Comparison of ENCODE assay signal across 12 mouse cellular contexts in genomic region chr10:61610650-61611235, GRCm38 (mm10). TPM values are rescaled to one million over a fixed set of nuclear protein-coding genes. Genes with fewer than 3 reads are reported as not detected.
DNase-seq lines count a peak whose midpoint lies in the region; ATAC-seq and TF ChIP-seq lines count a peak whose summit lies in the region.
"Had no signal": no experiment of that assay in that cellular context is flagged by ENCODE, and none has a peak within 500 bp of the region (broad histone marks: within the 10 kb centered on the region; RNA-seq: fewer than 3 reads in every experiment).

No protein-coding gene starts in this region.

- DNase-seq in adrenal gland, postnatal 10 days = peak; percentile 69
- DNase-seq in adrenal gland, postnatal 4 days (ENCODE audit: low spot score in 2 of 2) = no peak
- DNase-seq in thymus, adult 2 months = peak; percentile 22
- no peak for DNase-seq in thymus, postnatal 36 days
- peak; percentile 41 for DNase-seq in neural tube, embryonic 11.5 days (ENCODE audit: low spot score)
- no peak for DNase-seq in c-Kit-positive CD71-positive TER-119-positive erythroid progenitor cells, embryonic 14.5 days (ENCODE audit: low spot score)
- no peak for DNase-seq in retina, postnatal 1 day

- no peak overlapping the region for H3K4me2 ChIP-seq in intestine, postnatal 0 days (replicated peaks; ENCODE audit: low read depth)
- H3K4me2 ChIP-seq in neural tube, embryonic 11.5 days (ENCODE audit: low read depth) = no peak overlapping the region
- H3K4me2 ChIP-seq: embryonic facial prominence, embryonic 12.5 days had no signal

- H3K27me3 ChIP-seq in thymus, adult 2 months (ENCODE audit: control insufficient read depth, insufficient read depth, low read length) = no peaks in the 10 kb centered on the region
- H3K27me3 ChIP-seq in intestine, postnatal 0 days (replicated peaks; ENCODE audit: control insufficient read depth, insufficient read depth, low read length) = no peaks in the 10 kb centered on the region
- H3K27me3 ChIP-seq in neural tube, embryonic 11.5 days (ENCODE audit: control insufficient read depth, insufficient read depth, low read length) = no peaks in the 10 kb centered on the region
- H3K27me3 ChIP-seq: embryonic facial prominence, embryonic 12.5 days had no signal

- H3K36me3 ChIP-seq in thymus, adult 2 months (ENCODE audit: control insufficient read depth, insufficient read depth, low read length) = no peaks in the 10 kb centered on the region
- H3K36me3 ChIP-seq in intestine, postnatal 0 days (ENCODE audit: control insufficient read depth, insufficient read depth) = no peaks in the 10 kb centered on the region
- H3K36me3 ChIP-seq in neural tube, embryonic 11.5 days (ENCODE audit: control insufficient read depth, insufficient read depth, low read length) = no peaks in the 10 kb centered on the region
- H3K36me3 ChIP-seq: embryonic facial prominence, embryonic 12.5 days had no signal

- H3K9me3 ChIP-seq in intestine, postnatal 0 days (ENCODE audit: control insufficient read depth) = no peaks in the 10 kb centered on the region
- no peaks in the 10 kb centered on the region for H3K9me3 ChIP-seq in neural tube, embryonic 11.5 days (ENCODE audit: control insufficient read depth, low read length)
- H3K9me3 ChIP-seq: embryonic facial prominence, embryonic 12.5 days had no signal

- no peak for TF ChIP-seq CTCF in thymus, adult 2 months (IDR thresholded peaks at IDR 0.05; ENCODE audit: borderline replicate concordance, control insufficient read depth, extremely low read depth, insufficient read depth, low read length, poor library complexity)
- peak; percentile 73 for TF ChIP-seq CTCF in intestine, postnatal 0 days (IDR thresholded peaks at IDR 0.05; ENCODE audit: low read depth)

- H3K4me3 ChIP-seq in thymus, adult 2 months (ENCODE audit: control insufficient read depth, insufficient read depth, low read length) = no peak overlapping the region
- no peak overlapping the region for H3K4me3 ChIP-seq in intestine, postnatal 0 days (ENCODE audit: low read depth, low read length)
- H3K4me3 ChIP-seq in neural tube, embryonic 11.5 days (ENCODE audit: low read depth, low read length) = no peak overlapping the region
- H3K4me3 ChIP-seq: embryonic facial prominence, embryonic 12.5 days had no signal

- 0 out of 2 replicates have a peak, but pooled peaks have one; percentile 33 for ATAC-seq in intestine, postnatal 0 days
- ATAC-seq in neural tube, embryonic 11.5 days (ENCODE audit: insufficient read depth, low FRiP score, low TSS enrichment) = no peak

- 85% methylated on average over 8 of the region's 8 CpGs for WGBS in thymus, adult 2 months
- 77% methylated on average over 8 of the region's 8 CpGs for WGBS in intestine, postnatal 0 days
- WGBS in neural tube, embryonic 11.5 days = 60% methylated on average over 8 of the region's 8 CpGs

- no peaks in the 10 kb centered on the region for H3K4me1 ChIP-seq in thymus, adult 2 months (replicated peaks; ENCODE audit: control insufficient read depth, insufficient read depth, low read length)
- no peaks in the 10 kb centered on the region for H3K4me1 ChIP-seq in intestine, postnatal 0 days (replicated peaks; ENCODE audit: control insufficient read depth, insufficient read depth, low read length)
- H3K4me1 ChIP-seq in neural tube, embryonic 11.5 days (ENCODE audit: control insufficient read depth, insufficient read depth, low read length) = no peaks in the 10 kb centered on the region
- H3K4me1 ChIP-seq: embryonic facial prominence, embryonic 12.5 days had no signal

- TF ChIP-seq POLR2A in thymus, adult 2 months (IDR thresholded peaks at IDR 0.05; ENCODE audit: control insufficient read depth, extremely low read depth, insufficient read depth, low read length, poor library complexity) = no peak

- H3K9ac ChIP-seq in intestine, postnatal 0 days (ENCODE audit: low read depth, low read length) = no peak overlapping the region
- H3K9ac ChIP-seq in neural tube, embryonic 11.5 days (ENCODE audit: low read length) = no peak overlapping the region
- H3K9ac ChIP-seq: embryonic facial prominence, embryonic 12.5 days had no signal

- no peak overlapping the region for H3K27ac ChIP-seq in thymus, adult 2 months (ENCODE audit: control insufficient read depth, insufficient read depth, low read length)
- H3K27ac ChIP-seq in intestine, postnatal 0 days (ENCODE audit: low read depth, low read length) = no peak overlapping the region
- no peak overlapping the region for H3K27ac ChIP-seq in neural tube, embryonic 11.5 days (ENCODE audit: low read depth, low read length)
- H3K27ac ChIP-seq: embryonic facial prominence, embryonic 12.5 days had no signal

RNA-seq across cellular contexts. Expression of gene Npffr1, which starts 15.5 kb away (rescaled TPM):
- under 1 TPM; 0.24 to 0.33 TPM for total RNA-seq in adrenal gland, postnatal 10 days (2021)
- under 1 TPM; 0.20 to 0.37 TPM for total RNA-seq in adrenal gland, postnatal 4 days (2021)
- 0.04 and 0.10 TPM in 2 replicates for polyA plus RNA-seq in thymus, adult 2 months (2012; rRNA removed)
- polyA plus RNA-seq in intestine, postnatal 0 days (2015; fragmentation: Nextera tagmentation; extraction: Ambion mirVana) = 0.16 and 0.17 TPM in 2 replicates
- 0.08 TPM in 1 of 2 replicates, not detected in the other for polyA plus RNA-seq in neural tube, embryonic 11.5 days (2014; fragmentation: Nextera tagmentation; extraction: Ambion mirVana)
- total RNA-seq: neutrophil, adult 5-6 weeks had no signal
- polyA plus RNA-seq: C2C12; embryonic facial prominence, embryonic 12.5 days; large intestine, adult 2 months had no signal

RNA-seq across cellular contexts. Expression of gene Ppa1, which starts 37.6 kb away (rescaled TPM):
- 100 to 1,000 TPM; 110 to 122 TPM for total RNA-seq in adrenal gland, postnatal 10 days (2021)
- 10 to 100 TPM; 50.1 to 55.6 TPM for total RNA-seq in adrenal gland, postnatal 4 days (2021)
- 29.9 and 36.1 TPM in 2 replicates for polyA plus RNA-seq in thymus, adult 2 months (2012; rRNA removed)
- 194 and 204 TPM in 2 replicates for polyA plus RNA-seq in intestine, postnatal 0 days (2015; fragmentation: Nextera tagmentation; extraction: Ambion mirVana)
- polyA plus RNA-seq in neural tube, embryonic 11.5 days (2014; fragmentation: Nextera tagmentation; extraction: Ambion mirVana) = 283 and 285 TPM in 2 replicates

Comparison
In these comparisons a context has a peak if more than half of its experiments do, and no peak if none do; other contexts are left out.
1. DNase-seq: peak in adrenal gland, postnatal 10 days (single experiment), thymus, adult 2 months (single experiment) and neural tube, embryonic 11.5 days (single experiment); none in adrenal gland, postnatal 4 days (0 of 2), thymus, postnatal 36 days (0 of 2), c-Kit-positive CD71-positive TER-119-positive erythroid progenitor cells, embryonic 14.5 days (single experiment) and retina, postnatal 1 day (single experiment).